Mouse (Mus musculus) CH12.LX (cell line): ENCODE data around the gene Gpatch2.

ENCODE experiments used
- CTCF ChIP-seq, 2 experiments: IDR thresholded peaks in 1 of 2; conservative IDR thresholded peaks in 1 of 2; 2 replicates each; pipeline ENCODE4 v1.5.1; 2011 to 2012; ENCODE audit warnings: low read depth in 2 of 2, low read length in 2 of 2, improper control_type of control experiment in 1 of 2, inconsistent platforms in 1 of 2, mild to moderate bottlenecking in 1 of 2, moderate library complexity in 1 of 2
- EP300 ChIP-seq: IDR thresholded peaks from 2 replicates; pipeline ENCODE4 v1.6.1; 2011; ENCODE audit warnings: low read length, improper control_type of control experiment
- MAFK ChIP-seq: IDR thresholded peaks from 2 replicates; pipeline ENCODE4 v1.6.1; 2011; ENCODE audit warnings: low read length, improper control_type of control experiment; ENCODE audit not compliant: insufficient replicate concordance
- RCOR1 ChIP-seq: conservative IDR thresholded peaks from 2 replicates; pipeline ENCODE4 v1.6.1; 2012; ENCODE audit warnings: low read depth, mild to moderate bottlenecking, inconsistent platforms, low read length, improper control_type of control experiment
- ZC3H11A ChIP-seq: IDR thresholded peaks from 2 replicates; pipeline ENCODE4 v1.6.1; 2012; ENCODE audit warnings: low read depth, mild to moderate bottlenecking, inconsistent platforms, low read length, improper control_type of control experiment
- ZKSCAN1 ChIP-seq: IDR thresholded peaks from 2 replicates; pipeline ENCODE4 v1.6.1; 2012; ENCODE audit warnings: low read depth, inconsistent platforms, low read length, improper control_type of control experiment, borderline replicate concordance

DNA sequence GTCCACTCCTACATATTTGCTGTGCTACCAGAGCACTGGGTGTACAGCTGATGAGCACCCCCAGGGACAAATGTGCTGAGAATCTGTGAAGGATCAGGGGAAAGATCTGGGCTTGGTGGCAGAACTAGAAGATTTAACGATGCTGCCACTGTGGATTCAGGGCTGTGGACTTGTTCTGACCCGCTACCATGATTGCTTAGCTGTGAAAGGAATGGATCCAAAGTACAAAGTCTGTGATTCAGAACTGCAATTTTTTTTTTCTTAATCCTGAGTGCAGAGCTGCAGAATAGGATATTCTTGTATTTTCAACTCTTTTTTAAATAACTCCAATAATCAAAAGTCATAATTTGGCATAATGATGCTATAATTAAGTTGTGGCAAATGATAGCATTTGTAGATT lies 100.5 kb downstream of the Gpatch2 start:
- TF ChIP-seq RCOR1 (no peak), CTCF (conservative IDR thresholded peaks at IDR 0.05 in 1 of 2, IDR thresholded peaks at IDR 0.05 in 1 of 2; ENCODE audit: low read depth in 2 of 2, low read length in 2 of 2) (no peak), MAFK (no peak), ZC3H11A (no peak), ZKSCAN1 (no peak), EP300 (no peak)
